Mouse (Mus musculus): ENCODE measurements around the gene Atp2b4.

- TF ChIP-seq POLR2A (IDR thresholded peaks at IDR 0.05; ENCODE audit: borderline replicate concordance, extremely low read depth, low read depth, low read length) (no peak), CTCF (IDR thresholded peaks at IDR 0.05; ENCODE audit: insufficient read depth, low read length) (no peak)
Measured at GRCm38 (mm10) chr1:133736664-133737063, 64.2 kb downstream of the Atp2b4 start.

Measured in lung, adult 2 months (tissue).